ENCODE assay signal across 12 mouse cellular contexts in genomic region chr8:85321981-85322380, GRCm38 (mm10).
"Had no signal": no experiment of that assay in that cellular context is flagged by ENCODE, and none has a peak within 500 bp of the region (broad histone marks: within the 10 kb centered on the region; RNA-seq: fewer than 3 reads in every experiment).

No protein-coding gene starts in this region.

- DNase-seq: kidney, adult 11 months; kidney, adult 9 months; kidney, postnatal 14 days; kidney, postnatal 4 days; layer of hippocampus, postnatal 36 days; liver, embryonic 13.5 days; lung, adult 2 months; lung, postnatal 14 days; lung, postnatal 4 days; midbrain, embryonic 14.5 days; thymus, adult 18-20 months; thymus, postnatal 4 days had no signal
